Mouse (Mus musculus): ENCODE results near the gene Dlx2.

Gene Dlx2

DNA sequence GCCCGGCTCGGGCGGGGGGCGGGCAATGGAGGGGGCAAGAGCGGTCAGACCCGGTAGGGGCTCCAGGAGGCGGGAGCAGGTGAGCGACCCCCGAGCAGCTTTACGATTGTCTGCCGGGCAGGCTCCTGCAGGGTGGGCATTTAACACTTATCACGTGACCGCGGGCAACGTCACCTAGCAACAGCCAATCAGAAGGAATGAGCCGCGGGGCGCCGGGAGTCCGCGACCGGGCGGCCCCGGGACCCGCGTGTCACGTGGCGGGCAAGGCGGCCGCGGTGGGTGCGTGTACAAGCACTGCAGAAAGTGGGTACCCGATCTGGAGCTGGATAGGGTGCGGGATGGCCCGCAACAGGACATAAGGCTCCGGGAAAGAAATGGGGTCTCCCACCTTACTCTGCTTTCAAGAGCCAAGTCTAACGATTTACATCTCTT is at the start of gene Dlx2:
Gene Dlx2 (minus strand): TSS at position 115 of the 432 bp plus-strand sequence.
- DNase-seq = peak in 1 of 2 experiments; percentile 40

DNA sequence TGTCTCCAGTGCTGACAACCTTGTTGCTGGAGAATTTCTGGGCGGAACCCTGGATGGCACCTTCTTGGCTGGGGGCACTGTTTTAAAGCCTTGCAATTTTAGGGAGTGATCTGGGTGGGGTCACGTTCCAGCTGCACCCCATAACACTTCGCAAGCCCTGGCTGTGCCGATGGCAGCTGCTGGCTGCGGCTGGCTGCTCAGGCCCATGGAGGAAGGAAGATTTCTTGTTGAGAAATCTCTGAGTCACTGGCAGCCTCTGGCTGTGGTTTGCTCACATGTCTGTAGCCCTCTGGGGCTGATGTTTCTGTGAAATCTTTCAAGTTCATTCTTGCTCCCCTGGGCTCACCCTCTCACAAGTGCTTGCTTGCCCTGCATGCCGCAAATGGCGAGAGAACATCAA is 47.9 kb upstream of the Dlx2 start:
- no peak for DNase-seq

DNA sequence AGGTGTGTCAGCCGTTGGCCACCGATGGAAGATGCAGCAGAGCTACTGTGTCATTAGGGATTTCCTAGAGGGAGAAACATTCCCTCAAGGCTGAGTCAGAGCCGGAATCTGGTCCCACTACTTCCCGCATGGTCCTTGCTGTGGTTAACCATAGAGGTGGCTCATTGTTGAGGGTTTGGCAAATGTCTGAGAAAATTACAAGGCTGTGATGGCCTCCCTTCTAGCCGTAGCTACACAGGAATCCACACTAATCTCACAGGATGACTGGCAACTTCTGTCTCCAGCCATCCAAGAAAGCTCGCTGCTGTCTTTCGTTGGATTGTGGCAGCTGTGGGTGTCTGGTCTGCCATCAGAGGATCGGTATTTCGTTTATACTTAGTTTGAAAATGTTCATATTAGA is 42.6 kb upstream of the Dlx2 start:
- no peak for DNase-seq

DNA sequence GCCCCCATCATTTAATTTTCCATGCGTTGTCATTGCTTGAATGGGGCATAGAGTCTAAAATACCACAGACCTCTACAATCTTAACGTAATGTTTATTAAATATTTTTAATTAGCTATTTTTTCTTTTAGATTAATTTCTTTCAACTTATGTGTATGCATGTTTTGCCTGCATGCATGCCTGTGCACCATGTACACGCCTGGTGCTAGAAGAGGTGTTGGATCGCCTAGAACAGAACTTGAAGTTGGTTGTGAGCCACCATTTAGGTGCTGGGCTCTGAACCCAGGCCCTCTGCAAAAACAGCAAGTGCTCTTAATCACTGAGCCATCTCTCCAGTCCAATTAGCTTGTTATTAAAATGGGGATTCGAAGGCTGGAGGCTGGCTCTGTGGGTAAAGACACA is 34.9 kb upstream of the Dlx2 start:
- no peak for DNase-seq

DNA sequence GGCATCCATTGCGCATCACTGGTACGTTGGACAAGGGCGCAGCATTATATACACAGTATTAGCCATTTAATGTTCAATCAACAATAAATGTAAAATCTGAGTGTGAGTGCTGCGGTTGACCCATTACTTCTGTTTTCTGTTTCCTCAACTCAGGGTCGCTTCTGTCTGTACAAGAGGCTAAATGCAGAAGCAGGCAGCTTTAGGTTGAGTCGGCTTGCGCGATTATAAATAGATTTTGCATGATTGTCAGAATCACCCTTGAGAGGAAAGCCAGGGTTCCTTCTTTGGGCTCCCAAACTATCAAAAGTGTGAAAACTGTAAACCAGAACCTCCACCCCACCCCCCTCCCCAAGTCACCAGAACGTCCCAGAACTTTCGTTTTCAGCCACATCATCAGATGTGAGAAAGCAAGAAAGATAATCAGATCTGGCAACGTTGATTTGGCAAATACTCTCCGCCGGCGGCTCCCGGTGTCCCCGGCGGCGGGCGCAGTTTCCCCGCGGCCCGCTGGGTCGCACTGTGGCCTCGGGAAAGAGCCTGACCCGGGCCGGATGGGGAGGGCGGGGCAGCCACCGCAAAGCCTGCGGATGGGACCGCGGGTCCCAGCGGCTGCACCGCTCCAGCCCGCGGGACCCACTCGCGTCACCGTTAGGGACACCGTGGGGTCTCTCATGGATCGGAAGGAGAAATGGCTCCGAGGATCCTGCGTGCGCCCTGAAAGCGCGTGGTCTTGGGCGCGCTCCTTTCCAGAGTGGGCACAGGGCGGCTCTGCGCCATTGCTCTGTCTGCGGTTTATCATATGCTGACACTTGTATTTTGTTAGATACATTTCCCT is 34.3 kb upstream of the Dlx2 start:
- DNase-seq = peak; percentile 58 to 77

DNA sequence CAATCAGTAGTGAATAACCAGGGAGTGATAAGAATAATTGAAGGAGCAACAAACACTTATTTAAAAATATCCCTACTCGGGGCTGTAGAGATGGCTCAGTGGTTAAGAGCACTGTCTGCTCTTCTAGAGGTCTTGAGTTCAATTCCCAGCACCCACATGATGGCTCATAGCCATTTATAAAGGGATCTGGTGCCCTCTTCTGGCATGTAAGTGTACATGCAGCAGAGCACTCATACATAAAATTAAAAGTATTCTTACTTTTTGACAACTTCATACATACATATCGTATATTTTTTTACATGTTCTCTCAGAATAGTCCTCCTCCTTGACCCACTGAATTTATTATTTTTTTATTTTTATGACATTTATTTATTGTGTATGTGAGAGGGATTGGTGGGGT is 30.5 kb upstream of the Dlx2 start:
- no peak for DNase-seq

DNA sequence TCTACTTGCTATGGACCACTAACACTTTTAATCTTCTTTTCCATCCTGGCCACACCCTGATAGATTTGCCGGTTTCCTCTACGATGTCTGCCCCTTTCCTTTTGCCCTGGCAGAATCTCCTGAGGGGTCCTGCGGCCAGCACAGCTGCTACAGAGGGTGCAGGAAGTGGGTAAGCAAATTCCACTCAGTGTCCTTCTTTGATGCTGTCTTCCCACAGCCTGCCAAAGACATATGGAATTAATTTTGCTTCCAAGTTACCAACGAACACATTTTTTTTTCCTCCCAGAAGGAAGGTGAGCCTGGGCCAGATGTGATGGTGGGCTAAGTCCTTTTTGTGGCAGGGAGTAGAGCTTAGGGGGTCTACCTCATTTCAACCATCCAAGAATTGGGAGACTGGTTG is 27.2 kb upstream of the Dlx2 start:
- no peak for DNase-seq

DNA sequence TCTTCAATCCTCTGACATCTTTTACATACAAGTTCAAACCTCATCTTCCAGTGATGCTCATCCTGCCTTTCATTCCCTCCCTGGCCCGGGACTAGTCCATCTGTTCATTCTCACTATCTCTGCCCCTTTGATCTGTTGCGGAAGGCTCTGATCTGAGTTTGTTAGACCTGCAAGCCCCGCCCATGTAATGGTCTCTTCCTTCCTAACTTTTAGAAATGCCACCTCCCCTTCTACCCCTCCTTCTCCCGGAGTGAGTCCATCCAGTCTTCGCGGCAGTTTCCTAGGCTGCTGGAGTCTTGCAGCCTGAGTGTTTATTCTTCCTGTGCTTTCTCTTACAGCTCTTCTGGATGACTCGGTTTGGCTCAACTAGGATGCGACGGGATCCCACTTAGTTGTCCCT is 19.9 kb upstream of the Dlx2 start:
- DNase-seq = no peak

DNA sequence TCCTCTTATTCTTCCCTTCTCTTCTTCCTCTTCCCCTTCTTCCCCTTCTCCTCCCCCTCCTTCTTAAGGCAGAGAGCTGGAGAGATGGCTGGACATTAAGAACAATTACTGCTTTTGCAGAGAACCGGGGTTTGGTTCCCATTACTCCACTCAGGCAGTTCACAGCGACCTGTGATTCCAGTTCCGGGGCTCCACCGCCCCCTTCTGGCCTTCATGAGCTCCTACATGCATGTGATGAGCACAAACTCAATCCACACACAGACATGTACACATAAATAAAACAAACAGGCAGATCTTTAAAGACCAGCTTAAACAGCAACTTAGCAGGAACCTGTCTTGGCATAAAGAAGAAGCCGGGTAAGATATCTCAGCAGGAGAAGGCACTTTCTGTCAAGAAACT is 9.5 kb upstream of the Dlx2 start:
- DNase-seq = no peak

DNA sequence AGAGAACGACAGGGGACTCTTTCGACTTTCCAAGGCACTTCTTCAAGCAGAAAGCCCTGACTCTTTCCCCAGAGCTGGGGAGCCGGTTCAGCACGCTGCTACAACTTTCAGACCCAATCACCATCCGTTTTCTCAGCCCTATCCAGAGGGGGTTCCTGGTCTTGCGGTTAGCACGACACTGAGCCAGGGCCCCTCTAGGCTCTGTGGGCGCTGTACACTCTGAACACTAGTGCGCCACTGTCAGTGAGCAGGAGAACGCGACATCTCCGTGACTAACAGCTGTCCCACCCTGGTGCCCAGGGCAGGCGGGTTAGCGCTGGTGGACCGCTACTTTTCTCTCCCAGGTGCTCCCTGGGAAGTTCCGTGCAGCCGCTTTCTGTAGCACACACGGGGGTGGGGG is 5.2 kb upstream of the Dlx2 start:
- DNase-seq = no peak

DNA sequence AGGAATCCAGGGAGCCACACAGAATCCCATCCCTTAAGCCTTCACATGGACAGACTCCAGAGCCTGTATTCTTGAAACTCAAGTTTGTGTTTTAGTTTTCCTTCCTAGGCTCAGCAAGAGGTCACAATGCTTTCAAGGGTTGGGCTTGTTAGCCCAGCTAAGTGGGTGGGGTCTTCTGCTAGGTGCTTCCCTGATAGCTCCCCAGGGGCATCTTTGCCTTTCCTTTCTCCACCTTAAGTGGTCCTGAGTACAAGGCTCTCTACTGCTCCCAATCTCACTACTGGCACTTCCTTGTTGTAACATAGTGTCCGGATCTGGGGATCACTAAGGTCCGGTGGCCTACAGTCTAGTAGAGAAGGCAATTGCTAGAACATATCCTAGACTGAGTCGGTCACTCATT is 3.8 kb upstream of the Dlx2 start:
- DNase-seq = no peak

DNA sequence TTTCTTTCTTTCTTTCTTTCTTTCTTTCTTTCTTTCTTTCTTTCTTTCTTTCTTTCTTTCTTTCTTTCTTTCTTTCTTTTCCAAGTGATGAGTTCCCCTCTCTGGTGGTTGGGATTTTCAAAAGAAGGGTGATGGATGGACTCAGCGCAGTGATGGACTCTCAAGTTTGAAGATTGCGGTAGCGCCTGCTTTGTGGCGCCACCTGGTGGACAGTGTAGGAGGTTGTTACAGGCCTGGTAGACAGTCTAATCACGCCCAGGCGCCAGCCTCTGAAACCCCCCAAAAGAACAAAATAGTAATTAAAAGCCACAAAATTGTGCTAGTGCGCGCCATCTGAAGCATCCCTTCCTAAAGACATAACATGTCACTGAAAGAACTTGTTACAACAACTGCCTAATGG is 1.3 kb upstream of the Dlx2 start:
- DNase-seq = peak; percentile 78 to 85

DNA sequence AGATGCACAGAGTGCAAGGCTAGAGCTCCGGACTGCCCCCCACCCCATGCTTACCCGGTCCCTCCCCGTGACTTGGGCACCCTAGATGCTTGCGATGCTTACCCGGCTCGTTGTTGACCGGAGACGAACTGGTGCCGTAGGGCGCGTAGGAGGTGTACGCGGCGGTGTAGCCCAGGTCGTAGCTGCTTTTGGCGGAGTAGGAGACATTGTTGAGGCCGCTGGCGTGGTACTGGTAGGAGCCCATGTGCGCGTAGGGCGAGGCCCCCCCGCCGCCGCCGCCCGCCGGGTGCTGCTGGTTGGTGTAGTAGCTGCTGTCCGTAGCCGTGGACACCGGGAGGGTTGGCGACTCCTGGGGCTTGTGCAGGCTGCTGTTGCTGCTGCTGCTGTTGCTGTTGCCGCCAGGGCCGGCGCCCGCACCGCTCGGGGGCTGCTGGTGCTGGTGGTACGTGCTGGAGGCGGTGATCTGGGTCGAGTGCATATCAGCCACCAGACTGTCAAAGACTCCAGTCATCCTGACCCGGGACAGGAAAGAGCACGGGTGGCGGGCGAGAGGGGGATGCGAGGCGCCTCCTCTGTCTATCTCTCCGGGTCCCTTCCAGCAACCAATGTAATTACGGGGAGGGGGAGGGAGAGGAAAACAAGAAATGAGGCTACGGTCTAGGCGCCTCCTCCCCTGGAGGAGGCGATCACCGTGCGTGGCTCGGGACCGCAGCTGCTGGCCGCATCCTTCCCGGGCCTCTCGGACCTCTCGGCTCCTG is 493 bp downstream of the Dlx2 start:
- peak in 1 of 2 experiments; percentile 52 for DNase-seq

DNA sequence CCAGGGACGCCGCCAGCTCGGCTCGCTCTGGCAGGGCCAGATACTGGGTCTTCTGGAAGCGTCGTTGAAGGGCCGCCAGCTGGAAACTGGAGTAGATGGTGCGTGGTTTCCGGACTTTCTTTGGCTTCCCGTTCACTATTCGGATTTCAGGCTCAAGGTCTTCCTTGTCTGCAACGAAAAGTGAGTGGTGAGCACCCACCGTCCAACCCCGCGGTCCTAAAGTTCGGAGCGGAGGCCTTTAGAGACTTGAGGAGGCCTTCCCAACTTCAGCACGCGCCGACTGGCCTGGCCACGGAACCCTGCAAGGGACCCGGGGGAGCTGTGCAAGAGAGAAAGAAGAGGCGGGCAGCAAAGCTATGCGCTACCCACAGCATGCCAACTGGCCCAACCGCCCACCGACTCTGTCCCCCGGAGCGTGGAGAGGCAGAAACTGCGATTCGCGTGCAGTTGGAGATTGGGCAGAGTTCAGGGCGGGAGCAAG is 1.1 kb downstream of the Dlx2 start:
- no peak for DNase-seq

DNA sequence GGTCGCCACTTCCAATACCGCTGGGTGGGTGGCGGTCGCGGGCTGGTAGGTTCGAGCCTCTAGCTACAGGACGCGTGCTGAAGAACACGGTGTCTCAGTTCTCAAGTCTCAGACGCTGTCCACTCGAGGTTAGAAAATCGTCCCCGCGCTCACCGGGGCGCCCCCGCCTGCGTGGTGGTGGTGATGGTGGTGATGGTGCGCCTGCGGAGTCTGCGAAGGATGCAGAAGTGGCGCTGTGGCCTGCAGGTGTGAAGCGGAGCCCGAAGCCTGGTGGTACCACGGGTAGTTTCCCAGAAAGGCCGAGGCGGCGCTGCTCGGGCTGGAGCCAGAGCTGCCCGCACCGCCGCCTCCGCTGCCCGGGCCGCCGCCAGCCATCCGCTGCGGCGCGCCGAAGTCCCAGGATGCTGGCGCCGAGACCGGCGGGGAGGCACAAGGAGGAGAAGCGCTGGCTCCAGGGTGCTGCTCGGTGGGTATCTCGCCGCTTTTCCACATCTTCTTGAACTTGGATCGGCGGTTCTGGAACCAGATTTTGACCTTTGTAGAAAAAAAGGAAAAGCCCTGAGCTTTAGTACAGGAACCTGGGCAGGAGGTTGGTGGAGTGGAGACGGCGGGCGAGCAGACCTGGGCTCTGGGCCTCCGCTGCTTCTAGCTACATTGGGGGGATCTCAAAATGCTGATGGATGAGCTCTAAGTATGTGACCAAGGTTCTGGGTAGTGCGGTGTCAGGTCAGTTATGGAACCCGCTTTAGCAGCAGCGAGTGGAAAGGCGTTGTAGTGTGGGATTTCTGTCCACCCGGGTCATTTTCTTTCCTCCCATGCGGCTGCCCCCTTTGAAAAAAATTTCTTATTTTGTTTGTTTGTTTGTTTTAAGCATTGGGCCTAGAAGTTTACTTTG is 1.9 kb downstream of the Dlx2 start:
- DNase-seq = peak; percentile 22 to 46

DNA sequence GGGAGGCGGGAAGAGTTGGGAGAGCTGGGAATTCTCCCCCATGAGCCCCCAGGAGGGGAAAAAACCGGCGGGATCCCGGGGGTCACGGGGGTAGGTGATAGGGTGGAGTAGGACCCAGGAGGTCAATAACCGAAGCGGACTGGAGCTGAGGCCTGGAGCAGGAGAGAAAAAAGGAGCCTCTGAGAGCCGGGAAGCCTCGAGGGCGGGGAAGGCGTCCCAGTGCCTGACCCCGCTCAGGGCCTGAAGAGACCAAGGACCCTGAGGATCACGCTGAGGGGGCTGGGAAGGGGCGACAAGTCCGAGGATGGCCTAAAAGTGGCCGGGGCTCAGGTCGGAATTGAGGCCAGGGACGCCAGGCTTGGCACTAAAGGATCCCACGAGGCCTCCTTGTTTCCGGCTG is 2.6 kb downstream of the Dlx2 start:
- DNase-seq = no peak

DNA sequence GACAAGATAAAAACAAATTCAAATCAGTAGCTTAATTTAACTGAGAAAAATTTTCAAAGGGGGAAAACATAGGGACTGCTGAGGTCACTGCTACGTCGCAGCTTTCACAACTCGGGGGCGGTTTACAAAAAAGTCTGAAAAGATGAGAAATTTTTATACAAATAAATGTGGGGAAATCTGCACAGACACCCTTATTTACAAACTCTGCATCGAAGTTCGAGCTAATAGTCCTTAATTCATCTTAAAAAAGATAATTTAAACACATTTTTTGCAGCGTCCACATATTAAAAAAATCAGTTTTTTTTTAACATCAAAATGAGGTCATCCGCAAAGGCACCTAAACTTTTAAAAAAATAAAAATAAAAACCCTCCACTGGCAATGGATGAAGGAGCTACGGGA is 3.0 kb downstream of the Dlx2 start:
- no peak for DNase-seq

DNA sequence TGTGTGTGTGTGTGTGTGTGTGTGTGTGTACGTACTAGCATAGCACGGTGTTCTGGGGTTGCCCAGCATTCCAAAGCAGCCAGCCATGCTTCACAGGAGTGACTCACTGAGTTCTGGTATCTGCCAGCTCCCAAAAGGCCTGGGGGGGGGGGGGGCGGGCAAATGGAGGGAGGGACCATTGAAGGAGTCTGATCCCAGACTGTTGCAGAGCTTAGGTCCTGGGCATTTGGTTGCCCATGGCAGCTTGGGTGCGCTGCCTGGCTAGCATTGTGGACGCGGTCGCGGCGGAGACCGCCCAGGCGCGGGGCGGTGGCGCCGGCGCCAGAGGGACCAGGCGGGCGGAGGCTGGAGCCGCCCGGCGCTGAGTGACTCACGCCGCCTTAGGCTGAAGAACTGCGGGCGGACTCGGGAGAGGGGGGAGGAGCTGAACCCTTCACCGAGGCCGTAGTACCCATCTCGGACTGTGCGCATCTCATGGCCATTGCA is 3.7 kb downstream of the Dlx2 start:
- no peak for DNase-seq

DNA sequence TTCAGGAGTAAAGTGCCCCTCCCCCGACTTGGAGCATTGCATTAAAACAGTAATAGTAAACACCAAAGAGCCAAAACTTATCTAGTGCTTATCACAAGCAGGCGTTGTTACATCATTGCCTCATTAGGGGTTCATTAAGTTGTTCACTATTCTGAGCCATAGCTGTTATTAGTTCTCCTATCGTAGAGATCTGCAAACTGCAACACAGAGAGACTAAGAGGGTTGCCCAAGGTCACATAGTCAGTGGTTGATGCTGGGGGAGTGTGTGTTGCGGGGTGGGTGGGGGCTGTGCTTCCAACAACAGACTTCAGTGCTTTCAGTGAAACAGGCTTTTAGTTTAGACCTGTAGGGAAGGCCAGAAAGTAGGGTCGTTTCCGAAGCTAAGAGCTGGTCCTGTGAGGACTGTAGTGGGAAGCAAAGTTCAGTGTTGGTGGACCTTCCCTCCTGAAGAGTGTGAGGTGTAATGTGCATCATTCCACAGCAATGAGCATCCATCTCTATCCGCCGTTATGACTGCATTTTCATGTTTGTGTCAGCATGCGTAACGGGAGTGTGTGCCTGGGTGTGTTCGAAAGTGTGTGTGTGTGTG is 4.2 kb downstream of the Dlx2 start:
- no peak for DNase-seq

DNA sequence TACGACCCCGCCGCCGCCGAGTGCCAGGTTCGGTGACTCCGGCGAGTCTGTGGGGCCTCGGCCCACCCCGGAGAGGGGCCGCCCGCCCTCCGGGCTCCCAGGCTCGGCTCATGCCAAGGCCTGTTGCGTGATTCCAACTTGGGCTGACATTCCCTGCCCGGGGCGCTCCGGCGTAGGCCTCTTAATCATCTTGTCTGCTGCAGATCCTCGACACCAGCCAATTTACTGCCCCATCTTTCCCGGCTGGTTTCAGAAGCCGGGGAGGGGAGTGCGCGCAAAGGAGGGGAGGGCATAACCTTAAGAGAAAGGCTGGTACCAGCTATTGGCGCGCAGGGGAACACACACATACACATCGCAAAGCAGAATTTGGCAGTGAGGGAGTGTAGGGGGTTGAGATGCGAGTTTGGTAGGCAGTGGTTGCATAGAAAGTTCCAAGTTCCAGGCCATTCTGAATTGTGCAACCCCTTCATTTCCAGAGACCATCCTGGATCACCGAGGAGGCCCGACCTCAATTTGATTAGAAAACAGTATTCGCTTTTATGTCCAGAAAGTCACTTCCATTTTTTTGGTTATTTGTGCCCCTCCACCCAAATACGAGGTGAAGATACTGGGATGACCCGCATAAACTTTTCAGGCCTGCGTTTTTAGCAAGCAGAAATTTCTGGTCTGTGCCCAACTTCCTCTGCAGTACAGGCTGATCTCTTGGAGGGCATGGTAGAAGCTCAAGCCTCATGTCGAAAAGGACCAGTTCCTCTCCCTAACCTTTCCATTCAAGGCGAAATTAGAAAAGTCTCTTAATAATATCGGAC is 4.9 kb downstream of the Dlx2 start:
- DNase-seq = no peak

DNA sequence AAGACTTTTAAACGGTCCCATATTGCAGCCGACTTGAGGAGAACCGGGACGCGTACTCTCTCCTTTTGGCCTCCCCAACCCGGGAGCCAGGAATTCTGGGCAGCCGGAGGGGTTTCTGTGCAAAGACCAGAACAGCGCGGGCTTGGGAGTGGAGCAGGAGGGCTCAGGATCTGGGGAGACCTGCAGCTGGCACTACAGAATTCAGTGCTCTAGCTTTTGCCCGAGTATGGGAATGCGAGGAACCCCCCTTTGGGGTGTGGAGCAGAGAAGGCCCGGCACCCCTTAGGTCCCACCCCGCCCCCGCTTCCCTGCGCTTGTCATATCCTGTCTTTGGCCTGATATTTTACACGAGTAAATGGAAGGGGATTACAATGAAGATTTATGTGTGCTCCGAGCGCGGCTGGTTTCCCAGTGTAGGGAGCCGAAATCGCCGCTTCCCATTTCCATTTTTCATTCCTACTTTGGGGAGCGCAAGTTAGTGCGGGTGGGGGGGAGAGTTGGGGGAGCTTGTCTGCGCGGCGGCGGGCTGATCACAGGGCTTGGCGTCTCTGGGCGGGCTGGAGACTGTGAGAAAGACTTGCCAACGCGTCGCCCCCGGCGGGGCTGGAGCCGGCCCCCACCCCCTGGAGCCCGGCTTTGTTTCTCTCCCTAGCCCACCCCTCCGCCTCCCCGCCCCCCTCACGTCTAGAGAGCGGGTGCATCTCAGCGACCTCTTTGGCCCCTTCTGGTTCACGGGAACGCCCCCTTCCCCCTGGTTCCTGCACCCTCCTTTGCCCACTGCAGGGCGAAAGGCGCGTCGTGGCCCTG is 5.7 kb downstream of the Dlx2 start:
- DNase-seq = peak in 1 of 2 experiments; percentile 22
